Mouse (Mus musculus) adrenal gland, postnatal 4 days (tissue): ENCODE results near the gene Zcchc3. TPM values are rescaled to one million over a fixed set of nuclear protein-coding genes. Genes with fewer than 3 reads are reported as not detected.

ENCODE experiments used
- DNase-seq, 2 experiments: peaks; one replicate each; pipeline ENCODE4 v3.0.0; 2021 to 2022; ENCODE audit warnings: low spot score in 2 of 2, mixed read lengths in 2 of 2
- total RNA-seq, 2 experiments: library from RNA; stranded (reverse); gene quantifications; 2 replicates each; pipeline ENCODE4 v1.2.3; 2021

The Zcchc3 gene
- total RNA-seq, 2 experiments from 2014 or later: 18.5 to 20.2 TPM

DNA sequence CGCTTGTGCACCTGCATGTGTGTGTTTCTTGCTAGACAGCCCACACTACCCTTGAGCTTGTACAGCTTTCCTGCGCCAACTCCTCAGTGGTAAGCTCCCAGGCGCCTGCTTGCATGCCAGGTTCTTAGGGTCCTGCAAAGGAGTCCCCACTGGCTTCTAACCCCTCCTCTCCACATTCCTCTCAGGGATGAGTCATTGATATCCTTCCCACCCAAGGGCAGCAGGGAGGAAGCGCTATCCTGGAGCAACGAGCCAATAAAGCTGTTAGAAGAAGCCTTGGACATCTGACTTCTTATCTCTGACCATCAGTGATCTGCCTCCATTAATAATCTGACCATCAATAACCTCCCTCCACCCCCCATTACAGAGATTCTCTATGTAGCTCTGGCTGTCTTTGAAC, 46.9 kb downstream of the Zcchc3 start:
- DNase-seq: no peak

DNA sequence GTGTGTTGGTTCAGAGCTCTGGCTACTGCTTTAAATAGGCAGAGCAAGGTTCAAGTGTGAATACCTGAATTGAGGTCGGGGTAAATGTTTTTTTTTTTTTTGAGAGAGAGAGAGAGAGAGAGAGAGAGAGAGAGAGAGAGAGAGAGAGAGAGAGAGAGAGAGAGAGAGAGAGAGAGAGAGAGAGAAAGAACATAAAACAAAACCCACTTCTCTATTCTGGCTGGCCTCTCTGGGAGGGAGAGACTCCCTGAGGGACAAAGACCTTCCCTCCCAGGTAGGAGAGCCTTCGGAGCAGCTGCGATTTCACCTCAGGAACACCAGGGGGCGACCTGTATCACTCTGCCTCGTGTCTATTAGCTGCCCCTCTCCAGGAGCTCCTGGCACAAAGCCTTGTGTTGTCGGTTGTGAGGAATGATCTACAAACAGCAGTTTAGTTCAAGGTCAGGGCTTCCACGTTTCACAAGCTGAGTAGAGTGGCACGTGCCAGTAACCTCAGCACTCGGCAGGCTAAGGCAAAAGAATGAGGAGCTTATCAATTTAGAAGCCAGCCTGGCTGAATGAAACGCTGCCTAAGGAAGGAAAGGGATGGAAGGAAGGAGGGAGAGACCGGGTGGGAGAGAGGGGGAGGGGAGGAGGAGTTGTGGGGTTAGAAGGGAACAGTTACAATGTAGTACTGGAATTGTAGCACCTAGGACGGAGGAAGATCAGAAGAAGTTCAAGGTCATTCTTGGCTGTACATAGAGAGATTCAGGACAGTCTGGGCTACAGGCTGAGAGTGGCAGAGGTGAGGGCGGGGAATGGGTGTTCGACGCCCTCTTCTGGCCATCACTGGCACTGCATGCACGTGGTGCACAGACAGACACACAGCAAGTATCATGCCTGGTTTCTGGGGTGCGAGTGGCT, 51.3 kb downstream of the Zcchc3 start:
- peak; percentile 47 to 80 for DNase-seq

Other genes starting within 250 kb of the Zcchc3 start
- gene Csnk2a1, start 188.2 kb downstream of the Zcchc3 start, total RNA-seq: 100 to 1,000 TPM; 103 to 106 TPM
- gene Tbc1d20, start 121.2 kb downstream of the Zcchc3 start, total RNA-seq: 100 to 1,000 TPM in 1 of 2 experiments, 10 to 100 TPM in 1; 93.0 to 101 TPM
- 100 to 1,000 TPM; 139 TPM for gene Rbck1, start 82.4 kb downstream of the Zcchc3 start, total RNA-seq
- gene Trib3, start 71.0 kb downstream of the Zcchc3 start, total RNA-seq: 1 to 10 TPM; 4.3 to 4.9 TPM
- 1 to 10 TPM; 4.4 to 4.5 TPM for gene Nrsn2, start 38.4 kb downstream of the Zcchc3 start, total RNA-seq
- 10 to 100 TPM; 50.9 to 51.1 TPM for gene Sox12, start 17.0 kb downstream of the Zcchc3 start, total RNA-seq
- under 1 TPM; 0.37 to 0.56 TPM for gene 6820408C15Rik, start 560 bp upstream of the Zcchc3 start, total RNA-seq
- not detected for gene Defb23, start 49.6 kb upstream of the Zcchc3 start, total RNA-seq
- gene Defb20, start 62.0 kb upstream of the Zcchc3 start, total RNA-seq: not detected
- gene Defb22, start 75.1 kb upstream of the Zcchc3 start, total RNA-seq: not detected
- not detected for gene Defb26, start 96.7 kb upstream of the Zcchc3 start, total RNA-seq
- gene Defb28, start 103.2 kb upstream of the Zcchc3 start, total RNA-seq: not detected
- not detected for gene Defb29, start 125.1 kb upstream of the Zcchc3 start, total RNA-seq
- not detected for gene Gm17416, start 154.3 kb upstream of the Zcchc3 start, total RNA-seq
- gene Defb21, start 157.7 kb upstream of the Zcchc3 start, total RNA-seq: not detected
- 10 to 100 TPM in 1 of 2 experiments, 1 to 10 TPM in 1; 8.3 to 10.2 TPM for gene Defb19, start 165.3 kb upstream of the Zcchc3 start, total RNA-seq
- gene Defb45, start 184.4 kb upstream of the Zcchc3 start, total RNA-seq: not detected
- 1 to 10 TPM; 2.0 to 2.3 TPM for gene Defb36, start 189.3 kb upstream of the Zcchc3 start, total RNA-seq
- 1 to 10 TPM; 2.4 to 2.8 TPM for gene Defb25, start 208.0 kb upstream of the Zcchc3 start, total RNA-seq
- gene Rem1, start 211.9 kb upstream of the Zcchc3 start, total RNA-seq: 10 to 100 TPM; 11.5 to 17.9 TPM